Mouse (Mus musculus): ENCODE data around the gene Grm4.

- no peak for TF ChIP-seq POLR2A (IDR thresholded peaks at IDR 0.05; ENCODE audit: borderline replicate concordance, extremely low read depth, low read depth, low read length)
- TF ChIP-seq CTCF (IDR thresholded peaks at IDR 0.05; ENCODE audit: insufficient read depth, low read length): no peak
Measured at GRCm38 (mm10) chr17:27448749-27449148, 72.5 kb downstream of the Grm4 start.

Data from lung, adult 2 months (tissue).